Mouse (Mus musculus) adrenal gland (tissue): ENCODE results near the gene Stip1.
"Not testable (repeated sequence)": the region's sequence is repeated elsewhere in the genome, so short reads cannot be mapped to it uniquely, and the experiment has no call there.

Experiments used
- intact Hi-C: fragments of 180-260 bp; cut with DNase I; formaldehyde crosslinking; loops from one replicate; pipeline ENCODE4 v1.15.1; 2025
- long read RNA-seq, 2 experiments: library from polyadenylated mRNA; unstranded; transcript quantifications; one replicate each; pipeline ENCODE4 v2.0.0; 2020; ENCODE audit warnings: borderline replicate concordance in 1 of 2; ENCODE audit not compliant: insufficient replicate concordance in 1 of 2

Stip1 gene
- long read RNA-seq, experiment 1, transcript Stip1-201 (14 exons, 2,108 nt) = major isoform, 162 of 182 reads
- long read RNA-seq, experiment 1, partial matches to known transcripts = 15 of 182 reads
- long read RNA-seq, experiment 1, other reads (novel, unspliced or antisense) = 5 of 182 reads
- long read RNA-seq, experiment 2, transcript Stip1-201 (14 exons, 2,108 nt) = major isoform, 239 of 277 reads
- long read RNA-seq, experiment 2, partial matches to known transcripts = 27 of 277 reads
- long read RNA-seq, experiment 2, other reads (novel, unspliced or antisense) = 11 of 277 reads

DNA sequence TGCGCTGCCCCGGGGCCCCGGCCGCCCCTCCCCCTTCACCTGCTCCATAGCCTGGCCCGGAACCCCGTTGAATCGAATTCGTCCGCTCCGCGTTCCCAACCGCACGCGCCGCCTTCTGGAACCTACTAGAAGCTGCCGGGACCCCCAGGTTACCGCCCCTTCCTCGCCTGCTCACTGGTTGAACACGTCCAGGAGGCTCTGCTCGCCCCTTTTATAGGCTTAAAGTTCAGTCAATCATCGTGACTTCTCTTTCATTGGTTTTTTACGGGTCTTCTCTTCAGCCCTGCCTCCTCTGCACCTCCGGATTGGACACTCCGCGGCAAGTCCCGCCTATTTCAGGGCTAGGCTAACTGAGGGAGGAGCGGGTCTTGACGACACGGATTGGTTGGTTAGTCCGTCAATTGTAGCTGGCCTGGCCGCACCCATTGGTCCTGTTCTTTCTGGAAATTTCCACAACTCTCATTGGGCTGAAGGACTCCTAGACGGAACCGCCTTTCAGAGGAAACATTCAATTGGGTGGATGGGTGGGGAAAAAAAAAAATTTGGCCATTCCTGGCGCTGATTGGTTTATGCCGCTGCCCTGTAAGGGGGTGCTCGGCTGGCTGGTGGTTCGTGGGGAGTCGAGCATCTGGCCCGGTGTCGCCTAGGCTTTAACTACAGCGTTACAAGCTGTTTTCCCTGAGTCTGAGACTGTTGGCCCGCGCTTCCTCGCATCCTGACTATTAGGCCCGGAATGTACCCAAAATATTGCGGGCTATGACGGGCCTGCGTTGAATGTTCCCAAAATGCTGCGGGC lies at the start of gene Stip1:
TSS of gene Stip1 (minus strand) at position 127 of the 796 bp plus-strand sequence.
- intact Hi-C loops = loop anchor here (5.0 kb wide), 1 partner anchor 43 kb away; the partner anchor contains the start of genes Nudt22 and Trpt1

DNA sequence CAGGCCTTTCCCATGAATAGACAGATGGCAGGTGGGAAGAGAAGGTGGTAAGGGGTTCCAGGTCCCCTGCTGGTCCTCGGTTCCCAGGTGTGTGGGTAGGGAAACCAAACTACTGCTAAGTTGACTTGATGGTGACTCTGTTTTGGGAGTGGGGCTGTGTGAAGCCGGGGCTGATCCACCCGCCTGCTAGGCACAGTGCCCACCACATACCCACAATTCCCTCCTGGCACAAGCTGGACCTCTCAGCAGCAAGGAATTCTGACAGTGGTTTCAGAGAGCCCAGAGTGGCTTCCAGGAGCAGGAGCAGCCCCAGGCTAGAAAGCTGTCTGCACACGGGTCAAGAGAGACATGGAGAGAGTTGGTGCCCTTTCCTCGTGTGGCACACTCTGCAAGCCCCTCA lies 49.3 kb upstream of the Stip1 start:
- intact Hi-C loops = no loop called here

DNA sequence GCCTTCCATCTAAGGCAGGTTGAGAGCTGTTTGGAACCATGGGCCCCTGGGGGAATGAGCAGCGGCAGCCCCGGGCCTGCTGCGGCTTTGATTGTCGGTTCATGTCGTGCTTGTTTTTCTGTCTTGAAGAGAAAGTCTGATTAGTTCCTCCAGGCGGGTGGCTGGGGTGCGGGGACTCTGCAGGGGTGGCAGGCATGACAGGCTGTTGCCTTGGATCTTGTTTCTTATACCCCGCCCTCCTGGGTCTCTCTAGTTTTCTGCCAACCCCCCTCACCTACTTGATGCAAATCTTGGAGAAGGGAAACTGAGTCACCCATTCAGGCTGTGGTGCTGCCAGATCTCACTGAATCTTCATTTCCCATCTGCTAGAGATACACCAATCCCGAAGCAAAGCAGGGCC lies 48.8 kb upstream of the Stip1 start:
- intact Hi-C loops = no loop called here

DNA sequence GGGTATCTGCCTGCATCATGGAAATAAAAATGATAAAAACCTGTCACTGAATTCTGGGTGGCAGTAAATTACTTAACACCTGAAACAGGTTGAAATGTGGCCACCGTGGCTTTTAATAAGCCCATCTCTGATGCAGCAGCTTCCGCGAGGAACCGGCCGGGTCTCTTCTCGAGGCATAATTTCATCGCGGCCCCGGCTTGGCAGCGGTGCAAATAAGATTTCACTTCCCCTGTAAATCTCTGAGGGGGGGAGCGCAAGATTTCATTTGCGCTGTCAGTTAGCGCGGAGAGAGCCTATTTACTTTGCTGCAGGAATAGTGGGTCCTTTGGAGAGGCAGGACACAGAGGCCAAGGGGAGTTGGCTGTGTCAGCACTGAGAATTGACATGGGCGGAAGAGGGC lies 45.0 kb upstream of the Stip1 start:
- intact Hi-C loops = no loop called here

DNA sequence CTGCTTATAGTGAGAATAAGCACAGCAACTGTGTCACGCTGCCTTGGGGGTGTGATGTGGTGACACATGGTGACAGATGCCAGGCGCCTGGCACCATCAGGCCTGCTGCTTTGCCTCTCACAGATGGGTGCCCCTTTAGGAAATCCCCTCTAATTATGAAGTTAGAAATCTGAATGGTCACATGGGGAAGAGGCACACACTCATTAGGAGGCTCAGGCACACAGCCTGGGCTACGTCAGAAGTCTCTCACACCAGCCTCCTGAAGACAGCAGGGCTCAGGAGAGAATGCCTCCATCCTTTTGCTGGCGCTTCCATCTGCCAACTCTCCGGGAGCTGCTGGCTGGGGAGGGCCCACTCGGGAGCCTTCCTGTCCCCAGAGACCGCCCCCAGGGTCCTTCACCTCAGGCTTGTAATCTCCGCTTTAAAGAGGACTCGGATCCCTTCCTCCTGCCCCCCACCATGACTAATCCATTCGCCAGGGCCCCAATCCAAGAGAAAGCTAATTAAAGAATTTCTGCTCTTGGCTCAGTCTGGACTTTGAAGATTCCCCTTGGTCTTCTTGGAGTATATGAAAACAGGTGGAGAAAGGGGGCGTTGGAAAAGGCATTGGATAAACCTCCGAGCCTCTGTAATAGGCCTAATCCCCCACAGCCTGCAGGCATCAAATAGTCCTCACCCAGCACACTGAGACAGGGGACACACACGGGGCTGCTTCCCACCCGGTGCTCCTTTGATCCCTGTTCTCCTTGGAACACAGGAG lies 43.4 kb upstream of the Stip1 start:
- intact Hi-C loops = no loop called here

DNA sequence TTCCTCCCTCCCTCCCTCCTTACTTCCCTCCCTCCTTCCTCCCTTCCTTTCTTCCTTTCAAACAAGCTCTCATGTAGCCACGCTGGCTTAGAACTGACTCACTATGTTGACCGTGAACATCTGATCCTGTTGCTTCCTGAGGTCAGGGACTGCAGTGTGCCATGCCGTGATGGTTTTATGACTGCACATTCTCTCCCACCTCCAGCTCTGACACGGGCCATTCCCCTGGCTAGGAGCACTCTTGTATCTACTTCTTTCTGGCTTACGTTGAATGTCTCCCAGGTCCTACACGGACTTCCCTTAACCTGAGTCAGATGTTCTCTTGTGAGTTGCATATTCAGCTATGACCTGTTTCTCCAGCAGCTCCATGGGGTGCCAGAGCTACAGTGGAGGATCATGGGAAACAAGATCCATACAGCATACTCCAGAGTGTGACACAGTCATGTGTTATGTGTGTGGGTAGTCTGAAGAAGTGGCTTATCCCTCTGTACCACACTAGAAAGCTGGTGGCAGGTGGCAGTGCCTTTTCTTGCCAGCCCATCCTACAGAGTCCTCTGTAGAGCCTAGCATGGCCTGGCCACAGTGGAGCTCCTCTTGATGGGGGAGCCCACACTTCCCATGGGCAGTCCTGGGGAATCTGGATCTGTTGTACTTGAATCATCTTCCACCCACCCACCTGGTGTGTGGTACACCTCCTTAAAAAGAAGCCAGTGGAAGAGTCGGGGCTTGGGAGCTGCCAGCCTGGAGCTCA lies 41.9 kb upstream of the Stip1 start:
- intact Hi-C loops = no loop called here

DNA sequence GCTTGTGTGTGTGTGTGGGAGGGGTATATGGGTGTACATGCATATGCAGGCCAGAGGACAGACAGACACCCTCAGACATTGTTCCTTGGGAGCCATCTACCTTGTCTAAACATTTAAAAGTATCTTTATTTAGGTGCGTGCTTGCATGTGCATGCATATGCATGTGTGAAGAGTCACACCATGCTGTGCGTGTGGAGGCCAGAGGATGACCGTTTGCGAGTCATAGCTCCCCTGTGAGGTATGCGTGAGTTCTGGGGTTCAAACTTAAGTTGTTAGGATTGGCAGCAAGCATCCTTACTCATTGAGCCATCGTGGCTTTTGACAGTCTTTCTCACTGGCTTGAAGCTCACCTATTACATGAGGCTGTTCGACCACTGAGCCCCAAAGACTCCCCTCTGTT lies 38.5 kb upstream of the Stip1 start:
- intact Hi-C loops = no loop called here

DNA sequence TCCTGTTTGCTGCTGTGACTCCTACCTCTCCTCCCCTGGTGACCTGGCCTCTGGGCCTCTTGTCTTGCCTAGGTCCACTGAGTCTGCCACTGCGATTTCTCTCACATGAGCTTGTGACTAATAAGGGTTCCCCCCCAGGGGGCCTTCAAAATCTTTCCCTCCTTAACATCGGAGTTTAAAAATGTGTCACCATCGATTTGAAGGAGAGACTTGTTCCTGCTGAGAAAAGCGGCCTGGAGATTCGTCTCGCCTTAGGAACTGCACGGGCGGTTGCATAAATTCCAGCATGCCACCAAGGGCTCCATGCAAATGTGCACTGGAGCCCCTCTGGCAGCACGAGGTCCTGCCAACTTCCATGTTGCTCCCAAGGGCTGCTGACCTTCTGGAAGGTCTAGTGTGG lies 37.9 kb upstream of the Stip1 start:
- intact Hi-C loops = no loop called here

DNA sequence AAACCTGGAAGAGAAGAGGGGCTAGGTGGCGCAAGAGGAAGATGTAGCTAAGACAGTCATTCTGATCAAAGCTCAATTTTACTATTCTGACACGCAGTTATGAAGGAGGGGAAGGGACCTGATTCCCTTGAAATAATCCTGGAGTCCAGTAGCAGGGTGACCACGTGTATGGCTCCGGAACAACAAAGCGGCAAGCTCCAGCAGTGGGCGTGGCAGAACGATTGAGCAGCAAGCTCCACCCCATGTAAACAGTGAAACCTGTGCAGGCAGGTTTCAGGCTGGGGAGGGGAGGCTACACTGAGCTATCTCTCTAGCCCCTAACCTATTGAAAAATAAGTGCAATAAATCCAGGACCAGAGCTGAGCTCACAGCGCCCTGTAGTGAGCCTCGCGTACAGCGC lies 35.6 kb upstream of the Stip1 start:
- intact Hi-C loops = not testable (repeated sequence)

DNA sequence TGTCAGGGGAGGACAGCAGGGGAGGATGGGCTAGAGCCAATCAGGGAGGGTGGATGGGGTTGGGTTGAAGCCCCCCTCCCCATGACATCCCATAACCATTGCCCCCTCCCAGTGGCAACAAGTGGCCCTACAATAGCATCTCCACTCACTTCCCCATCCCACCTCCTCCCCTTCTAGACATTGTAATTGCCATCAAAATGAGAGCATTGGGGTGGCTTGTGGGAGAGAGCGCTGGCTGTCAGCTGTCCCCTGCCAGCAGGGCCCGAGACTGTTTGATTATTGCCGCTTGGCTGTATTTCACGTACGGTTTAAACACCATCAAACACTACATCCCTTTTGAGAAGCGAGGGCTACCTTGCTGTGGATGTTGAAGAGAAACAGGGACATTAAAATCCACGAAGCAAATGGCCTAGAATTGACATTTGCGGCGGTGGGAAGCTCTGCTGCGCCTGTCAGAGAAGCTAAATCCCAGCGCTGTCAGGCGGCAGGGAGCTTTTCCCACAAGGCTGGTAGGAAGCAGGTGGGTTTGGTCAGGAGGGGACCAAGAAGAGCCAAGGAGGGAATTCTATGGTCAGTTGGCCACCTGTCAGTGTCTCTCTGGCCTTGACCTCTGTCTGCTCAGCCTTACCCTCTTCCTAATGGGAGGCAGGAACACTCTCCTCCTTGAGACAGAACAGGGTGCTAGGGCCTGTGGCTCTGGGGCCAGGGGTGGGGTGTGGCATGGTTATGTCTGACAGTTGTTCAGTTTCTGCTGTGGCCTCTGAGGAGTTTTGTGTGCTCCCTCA lies 34.4 kb upstream of the Stip1 start:
- intact Hi-C loops = loop anchor here (5.0 kb wide), 1 partner anchor 33 kb away; the partner anchor contains the start of gene Flrt1

DNA sequence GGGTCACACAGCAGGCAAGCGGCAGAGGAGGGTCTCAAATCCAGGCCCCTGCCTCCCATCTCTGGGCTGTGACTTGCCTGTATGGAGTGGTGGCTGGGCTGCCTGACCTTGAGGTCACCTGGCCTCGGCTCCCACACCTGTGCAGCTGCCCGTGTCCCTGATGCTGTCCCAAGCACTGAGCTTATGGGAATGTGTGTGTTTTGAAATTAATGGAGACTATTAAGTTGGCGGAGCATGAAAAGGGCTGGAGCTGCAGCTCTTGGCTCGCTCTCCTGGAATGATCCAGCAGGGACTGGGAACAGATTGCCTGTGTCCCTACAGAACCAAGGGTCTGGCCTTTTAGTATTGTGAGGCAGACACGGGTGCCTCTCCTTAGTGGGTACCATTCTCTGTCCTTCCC lies 32.5 kb upstream of the Stip1 start:
- intact Hi-C loops = loop anchor here (5.0 kb wide), 1 partner anchor 35 kb away; the partner anchor contains the start of gene Flrt1

DNA sequence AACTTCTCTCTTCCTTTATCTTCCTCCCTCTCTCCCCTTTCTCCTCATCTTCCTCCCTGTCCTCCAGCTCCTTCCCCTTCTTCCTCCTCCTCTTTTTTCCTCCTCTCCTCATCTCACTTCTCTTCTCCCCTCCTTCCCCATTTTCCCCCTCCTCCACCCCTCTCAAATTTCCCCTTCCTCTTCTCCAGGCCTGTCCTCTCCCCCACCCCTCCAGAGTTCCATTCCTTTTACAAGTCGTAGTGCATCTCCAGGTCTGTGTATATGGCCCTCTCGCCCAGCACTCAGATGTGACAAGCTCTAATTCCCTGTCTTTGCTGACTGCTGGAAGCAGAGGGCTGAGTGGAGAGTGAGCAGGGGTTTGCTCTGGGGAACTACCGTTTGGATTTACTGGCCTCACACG lies 31.0 kb upstream of the Stip1 start:
- intact Hi-C loops = loop anchor here (5.0 kb wide), 1 partner anchor 37 kb away; the partner anchor contains the start of gene Flrt1

DNA sequence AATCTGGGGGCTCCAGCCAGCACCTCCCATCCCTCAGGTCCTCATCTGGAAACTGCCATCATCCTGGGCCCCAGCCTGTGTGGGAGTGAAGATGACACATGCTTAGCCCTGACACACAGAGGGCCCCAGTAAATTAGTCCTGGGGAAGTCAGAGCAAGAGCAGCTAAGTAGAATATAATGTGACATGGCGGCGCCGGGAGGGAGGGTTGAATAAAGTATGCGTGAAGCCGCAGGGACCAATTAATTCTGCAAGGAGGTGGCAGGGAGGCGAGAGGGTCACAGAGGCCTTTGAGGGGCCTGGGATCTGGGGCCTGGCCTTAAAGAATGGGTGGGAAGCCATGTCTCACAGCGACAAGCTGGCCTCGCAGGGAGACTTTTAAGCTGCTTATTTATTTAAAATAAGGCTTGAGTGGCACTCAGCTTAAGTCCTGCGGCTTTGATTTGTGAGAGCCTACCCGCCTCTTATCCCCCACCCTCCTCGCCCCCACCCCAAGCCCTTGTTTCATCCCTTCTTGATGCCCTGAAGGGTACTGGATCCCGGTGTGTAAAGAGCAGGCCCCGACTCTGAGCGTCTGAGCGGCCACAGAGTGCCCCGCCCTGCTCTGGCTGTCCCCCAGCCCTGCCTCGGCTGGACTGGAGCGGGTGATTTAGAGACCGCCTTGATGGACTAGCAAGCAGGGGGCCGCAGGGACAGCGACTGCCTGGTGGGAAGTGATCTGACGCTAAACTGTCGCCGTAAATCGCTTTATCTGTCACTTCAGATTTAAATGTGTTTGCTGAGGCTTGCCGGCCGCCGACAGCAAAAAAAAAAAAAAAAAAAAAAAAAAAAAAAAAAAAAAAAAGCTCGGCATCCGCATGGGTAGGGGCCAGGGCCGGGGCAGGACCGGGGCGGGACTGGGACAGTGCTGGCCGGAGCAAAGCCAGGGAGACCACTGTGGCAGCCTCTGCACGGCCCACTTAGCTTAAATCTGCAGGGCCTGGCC lies 30.3 kb upstream of the Stip1 start:
- intact Hi-C loops = loop anchor here (5.0 to 10.0 kb wide), 2 partner anchors 37 to 345 kb away; partner anchors contain the start of genes 2700081O15Rik and Flrt1

DNA sequence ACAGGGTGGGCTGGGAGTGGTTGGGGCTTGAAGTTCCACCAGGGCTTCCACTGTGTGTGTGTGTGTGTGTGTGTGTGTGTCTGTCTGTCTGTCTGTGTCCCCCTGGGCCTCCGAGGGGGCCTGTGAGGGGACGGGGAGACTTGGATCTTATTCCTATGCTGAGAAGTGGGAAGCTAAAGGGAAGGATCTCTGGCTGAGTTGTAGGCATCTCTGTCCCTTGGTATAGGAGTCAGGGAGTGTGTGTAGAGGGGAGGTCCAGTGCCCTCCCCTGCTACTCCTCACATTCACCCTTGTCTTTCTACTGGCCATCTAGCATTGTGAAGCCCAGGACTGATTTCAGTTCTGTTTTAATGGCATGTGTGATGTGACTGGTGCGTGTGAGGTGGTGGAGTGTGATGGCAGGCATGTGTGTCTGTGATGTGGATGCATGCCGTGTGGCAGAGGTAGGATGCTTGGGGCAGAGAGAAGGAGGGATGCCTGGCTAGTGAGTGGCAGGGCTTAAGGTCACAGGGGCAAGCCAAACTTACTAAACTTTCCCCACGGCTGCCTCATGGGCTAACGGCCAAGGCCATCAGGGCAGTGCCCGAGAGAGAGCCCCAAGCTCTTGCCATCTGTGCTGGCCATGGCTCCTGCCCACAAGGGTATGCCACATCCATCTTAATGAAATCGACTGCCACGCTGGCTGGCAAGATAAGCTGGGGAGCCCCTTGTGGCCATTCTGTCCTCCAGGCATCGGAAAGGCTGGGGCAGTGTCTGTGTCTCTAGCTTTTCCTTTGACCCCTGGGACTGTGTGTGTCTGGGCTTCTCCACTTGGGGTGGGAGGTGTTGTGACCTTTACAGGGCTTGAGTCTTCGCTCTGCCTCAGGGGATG lies 29.1 kb upstream of the Stip1 start:
- intact Hi-C loops = loop anchor here (10.0 kb wide), 1 partner anchor 346 kb away; the partner anchor contains the start of gene 2700081O15Rik

DNA sequence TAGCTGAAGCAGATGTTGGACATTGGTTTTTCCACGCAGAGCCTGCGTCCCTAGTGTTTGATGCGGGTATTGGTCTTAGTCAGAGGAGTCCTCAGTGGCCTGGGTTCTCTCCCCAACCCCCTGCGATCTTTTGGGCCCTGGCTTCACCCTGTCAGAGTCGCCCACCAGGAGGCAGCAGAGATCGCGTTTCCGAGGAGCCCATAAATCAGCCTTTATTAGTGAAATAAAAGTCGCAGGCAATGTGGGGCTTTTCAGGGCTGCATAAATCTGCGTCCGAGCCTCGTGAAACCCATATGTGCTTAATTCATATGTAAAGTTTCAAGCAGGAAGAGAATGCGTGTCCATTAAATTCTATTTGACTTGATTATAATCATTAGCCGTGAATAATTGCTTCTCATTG lies 28.4 kb upstream of the Stip1 start:
- intact Hi-C loops = loop anchor here (10.0 kb wide), 1 partner anchor 347 kb away; the partner anchor contains the start of gene 2700081O15Rik

DNA sequence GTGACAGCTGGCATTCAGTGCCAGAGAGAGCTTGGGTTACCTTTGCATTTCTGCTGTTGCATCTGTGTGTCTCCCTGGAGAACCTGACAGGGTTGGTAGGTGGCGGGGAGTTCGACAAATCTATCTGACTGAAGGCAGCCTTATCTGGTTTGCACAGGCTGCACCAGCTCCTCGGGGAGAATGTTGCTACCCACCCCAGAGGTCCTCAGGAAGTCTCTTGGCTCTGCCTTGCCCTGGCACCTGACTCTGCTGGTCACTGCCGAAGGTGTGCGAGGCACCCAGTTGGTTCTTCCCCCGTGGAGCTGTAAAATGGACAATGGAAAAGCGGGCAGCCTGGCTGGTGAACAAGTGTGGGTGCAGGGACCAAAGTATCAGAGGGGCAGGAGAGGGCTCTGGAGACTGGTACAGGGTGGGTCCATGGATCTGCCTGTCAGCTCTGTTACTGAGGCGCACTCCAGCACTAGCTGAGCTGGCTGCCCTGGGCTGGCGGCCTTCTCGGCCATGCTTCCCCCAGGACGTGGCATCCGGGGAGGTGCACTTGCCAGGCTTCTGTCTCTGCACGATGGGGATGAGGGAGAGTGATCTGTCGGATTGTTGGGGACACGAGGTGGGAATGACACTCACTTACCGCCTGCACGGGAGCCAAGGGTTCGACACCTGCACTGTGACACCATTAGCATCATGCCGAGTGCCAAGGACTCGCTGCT lies 27.7 kb upstream of the Stip1 start:
- intact Hi-C loops = loop anchor here (1.0 to 10.0 kb wide), 2 partner anchors 129 to 347 kb away; partner anchors contain the start of gene 2700081O15Rik

DNA sequence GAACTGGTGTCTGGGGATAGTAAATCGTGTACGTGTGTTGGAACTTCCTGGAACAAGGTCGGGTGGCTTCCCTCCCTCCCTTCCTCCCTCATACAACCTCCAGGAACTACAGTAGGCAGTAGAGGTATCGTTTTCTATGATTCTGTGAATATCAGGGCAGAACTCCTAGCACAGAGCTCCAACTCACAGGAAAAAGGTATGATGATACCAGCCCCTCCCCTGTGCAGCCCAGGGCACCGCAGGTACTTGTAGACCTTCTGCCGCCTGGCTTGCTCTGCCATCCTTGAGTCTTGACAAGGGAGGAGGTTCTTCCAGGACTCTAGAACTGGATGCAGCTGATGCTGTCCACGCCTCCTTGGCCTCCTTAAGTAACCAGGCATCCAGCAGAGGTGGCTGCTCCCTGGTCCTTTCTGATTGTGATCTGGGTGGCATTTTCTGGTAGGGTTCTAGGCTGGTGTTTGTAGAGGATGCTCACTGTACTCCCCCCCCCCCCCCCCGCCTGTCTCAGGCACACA lies 27.1 kb upstream of the Stip1 start:
- intact Hi-C loops = loop anchor here (1.0 to 10.0 kb wide), 2 partner anchors 129 to 348 kb away; partner anchors contain the start of gene 2700081O15Rik
